Mouse (Mus musculus): ENCODE measurements at regions not wholly inside any gene's neighbourhood (a gene's known extent, or its start where the extent isn't known, plus 50 kb on each side); places are given as distances from the start of the nearest gene placed in this dataset.

- DNase-seq (ENCODE audit: low spot score in 2 of 2) = no peak
Observed at GRCm38 (mm10) chr15:63190086-63190485, 654.9 kb downstream of the Gsdmc2 start.

- DNase-seq (ENCODE audit: low spot score in 2 of 2) = no peak
Observed at GRCm38 (mm10) chr15:63171003-63171402, 674.0 kb downstream of the Gsdmc2 start.

- no peak for DNase-seq (ENCODE audit: low spot score in 2 of 2)
Observed at GRCm38 (mm10) chr15:63170171-63170570, 674.8 kb downstream of the Gsdmc2 start.

GRCm38 (mm10) chr15:63166411-63166810 lies 678.6 kb downstream of the Gsdmc2 start:
- no peak for DNase-seq (ENCODE audit: low spot score in 2 of 2)

- DNase-seq (ENCODE audit: low spot score in 2 of 2) = no peak
Observed at GRCm38 (mm10) chr15:63163550-63164279, 681.3 kb downstream of the Gsdmc2 start.

- DNase-seq (ENCODE audit: low spot score in 2 of 2) = no peak
Observed at GRCm38 (mm10) chr15:63162881-63163549, 682.0 kb downstream of the Gsdmc2 start.

GRCm38 (mm10) chr15:63123123-63123688 lies 721.8 kb downstream of the Gsdmc2 start:
- DNase-seq (ENCODE audit: low spot score in 2 of 2) = no peak

- DNase-seq (ENCODE audit: low spot score in 2 of 2) = no peak
Observed at GRCm38 (mm10) chr15:63112918-63113317, 732.1 kb downstream of the Gsdmc2 start.

- no peak for DNase-seq (ENCODE audit: low spot score in 2 of 2)
Observed at GRCm38 (mm10) chr15:63100093-63100492, 744.9 kb downstream of the Gsdmc2 start.

GRCm38 (mm10) chr15:63081972-63082371 lies 763.0 kb downstream of the Gsdmc2 start:
- no peak for DNase-seq (ENCODE audit: low spot score in 2 of 2)

- DNase-seq (ENCODE audit: low spot score in 2 of 2) = no peak
Observed at GRCm38 (mm10) chr15:63079825-63080224, 765.2 kb downstream of the Gsdmc2 start.

- DNase-seq (ENCODE audit: low spot score in 2 of 2) = no peak
Observed at GRCm38 (mm10) chr15:63071921-63072320, 773.1 kb downstream of the Gsdmc2 start.

GRCm38 (mm10) chr15:63067126-63067525 lies 777.9 kb downstream of the Gsdmc2 start:
- DNase-seq (ENCODE audit: low spot score in 2 of 2) = no peak

- no peak for DNase-seq (ENCODE audit: low spot score in 2 of 2)
Observed at GRCm38 (mm10) chr15:63066020-63066439, 778.9 kb downstream of the Gsdmc2 start.

- DNase-seq (ENCODE audit: low spot score in 2 of 2) = no peak
Observed at GRCm38 (mm10) chr15:63061891-63062290, 783.1 kb downstream of the Gsdmc2 start.

- DNase-seq (ENCODE audit: low spot score in 2 of 2) = no peak
Observed at GRCm38 (mm10) chr15:63060826-63061225, 784.2 kb downstream of the Gsdmc2 start.

- no peak for DNase-seq (ENCODE audit: low spot score in 2 of 2)
Observed at GRCm38 (mm10) chr15:63052570-63053255, 792.3 kb downstream of the Gsdmc2 start.

GRCm38 (mm10) chr15:63050033-63050432 lies 794.9 kb downstream of the Gsdmc2 start:
- DNase-seq (ENCODE audit: low spot score in 2 of 2) = no peak

- DNase-seq (ENCODE audit: low spot score in 2 of 2) = no peak
Observed at GRCm38 (mm10) chr15:63042367-63042766, 802.6 kb downstream of the Gsdmc2 start.

- no peak for DNase-seq (ENCODE audit: low spot score in 2 of 2)
Observed at GRCm38 (mm10) chr15:63036241-63036640, 808.7 kb downstream of the Gsdmc2 start.

- DNase-seq (ENCODE audit: low spot score in 2 of 2) = no peak
Observed at GRCm38 (mm10) chr15:63020826-63021225, 824.2 kb downstream of the Gsdmc2 start.

GRCm38 (mm10) chr15:63017966-63018365 lies 827.0 kb downstream of the Gsdmc2 start:
- no peak for DNase-seq (ENCODE audit: low spot score in 2 of 2)

Data from spleen, postnatal 14 days (tissue).